Mouse (Mus musculus): ENCODE results near the gene Gm43518. TPM values are rescaled to one million over a fixed set of nuclear protein-coding genes. Genes with fewer than 3 reads are reported as not detected.
A peak's percentile ranks its signal among the peaks of the same experiment; 100 is the strongest.

The Gm43518 gene
- polyA plus RNA-seq, 1 experiment from 2014 or later: 0.95 TPM

DNA sequence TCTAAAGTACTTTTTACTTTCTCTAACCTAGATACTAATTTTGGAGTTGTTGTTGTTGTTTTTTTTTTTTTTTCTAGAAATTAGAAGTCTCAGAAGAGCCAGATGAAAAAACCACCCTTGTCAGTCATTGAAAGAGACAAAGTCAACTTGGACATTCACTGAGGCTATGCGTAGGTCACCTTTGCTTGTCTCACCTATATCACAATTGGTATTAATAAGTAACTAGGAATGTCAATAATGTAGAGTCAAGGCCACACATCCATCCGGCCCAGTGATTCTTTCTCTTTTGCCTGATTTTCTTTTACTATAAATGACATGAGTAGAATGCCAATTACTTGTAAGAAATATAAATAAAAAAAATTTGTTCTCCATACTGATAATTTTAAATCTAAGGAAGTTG is 39.5 kb downstream of the Gm43518 start:
- ATAC-seq (ENCODE audit: insufficient read depth) (no peak), DNase-seq (no peak)
- 71% methylated on average over 2 of the region's 2 CpGs for WGBS
- Histone ChIP-seq H3K4me2 (no peak overlapping the region), H3K36me3 (ENCODE audit: insufficient read depth) (no peaks in the 10 kb centered on the region), H3K27ac (ENCODE audit: low read depth) (no peak overlapping the region), H3K27me3 (ENCODE audit: insufficient read depth, low read length) (no peaks in the 10 kb centered on the region), H3K4me1 (ENCODE audit: insufficient read depth) (no peaks in the 10 kb centered on the region), H3K4me3 (ENCODE audit: low read depth, low read length) (no peak overlapping the region), H3K9ac (no peak overlapping the region), H3K9me3 (ENCODE audit: low read depth, low read length) (no peaks in the 10 kb centered on the region)
- no peak for TF ChIP-seq CTCF (IDR thresholded peaks at IDR 0.05; ENCODE audit: low read depth)

GRCm38 (mm10) chr5:123968468-123968867 is 41.2 kb downstream of the Gm43518 start:
- Histone ChIP-seq H3K4me2 (no peak overlapping the region), H3K4me3 (ENCODE audit: low read depth, low read length) (no peak overlapping the region), H3K9ac (no peak overlapping the region), H3K27me3 (ENCODE audit: insufficient read depth, low read length) (peaks cover 11% of the 10 kb centered on the region), H3K9me3 (ENCODE audit: low read depth, low read length) (no peaks in the 10 kb centered on the region), H3K27ac (ENCODE audit: low read depth) (no peak overlapping the region), H3K4me1 (ENCODE audit: insufficient read depth) (no peaks in the 10 kb centered on the region), H3K36me3 (ENCODE audit: insufficient read depth) (no peaks in the 10 kb centered on the region)
- DNase-seq (no peak), ATAC-seq (ENCODE audit: insufficient read depth) (no peak)
- TF ChIP-seq CTCF (IDR thresholded peaks at IDR 0.05; ENCODE audit: low read depth): no peak
- 47% methylated on average over 5 of the region's 5 CpGs for WGBS

GRCm38 (mm10) chr5:123969216-123969615 is 42.0 kb downstream of the Gm43518 start:
- DNase-seq: no peak
- no peak overlapping the region for H3K4me2 ChIP-seq
- H3K4me3 ChIP-seq (ENCODE audit: low read depth, low read length): no peak overlapping the region
- H3K36me3 ChIP-seq (ENCODE audit: insufficient read depth): no peaks in the 10 kb centered on the region
- no peaks in the 10 kb centered on the region for H3K9me3 ChIP-seq (ENCODE audit: low read depth, low read length)
- H3K27me3 ChIP-seq (ENCODE audit: insufficient read depth, low read length): peaks cover 12% of the 10 kb centered on the region
- ATAC-seq (ENCODE audit: insufficient read depth): no peak
- WGBS: 77% methylated on average over 8 of the region's 8 CpGs
- no peaks in the 10 kb centered on the region for H3K4me1 ChIP-seq (ENCODE audit: insufficient read depth)
- H3K27ac ChIP-seq (ENCODE audit: low read depth): no peak overlapping the region
- H3K9ac ChIP-seq: no peak overlapping the region
- TF ChIP-seq CTCF (IDR thresholded peaks at IDR 0.05; ENCODE audit: low read depth): no peak

- no peak for ATAC-seq (ENCODE audit: insufficient read depth)
- Histone ChIP-seq H3K36me3 (ENCODE audit: insufficient read depth) (no peaks in the 10 kb centered on the region), H3K9me3 (ENCODE audit: low read depth, low read length) (no peaks in the 10 kb centered on the region), H3K4me2 (no peak overlapping the region), H3K4me1 (ENCODE audit: insufficient read depth) (no peaks in the 10 kb centered on the region; the same call in 1 of the 2 replicates), H3K27ac (ENCODE audit: low read depth) (no peak overlapping the region), H3K4me3 (ENCODE audit: low read depth, low read length) (no peak overlapping the region), H3K27me3 (ENCODE audit: insufficient read depth, low read length) (peaks cover 20% of the 10 kb centered on the region), H3K9ac (no peak overlapping the region)
- TF ChIP-seq CTCF (IDR thresholded peaks at IDR 0.05; ENCODE audit: low read depth): no peak
- no peak for DNase-seq
- WGBS: 81% methylated on average over 4 of the region's 4 CpGs
Observed at GRCm38 (mm10) chr5:123970576-123970975, 43.4 kb downstream of the Gm43518 start.

- DNase-seq (no peak), ATAC-seq (ENCODE audit: insufficient read depth) (no peak)
- no peaks in the 10 kb centered on the region for H3K9me3 ChIP-seq (ENCODE audit: low read depth, low read length)
- no peak overlapping the region for H3K4me2 ChIP-seq
- H3K36me3 ChIP-seq (ENCODE audit: insufficient read depth): no peaks in the 10 kb centered on the region
- H3K4me1 ChIP-seq (ENCODE audit: insufficient read depth): no peaks in the 10 kb centered on the region; the same call in 1 of the 2 replicates
- 72% methylated on average over 6 of the region's 6 CpGs for WGBS
- no peak overlapping the region for H3K4me3 ChIP-seq (ENCODE audit: low read depth, low read length)
- no peak for TF ChIP-seq CTCF (IDR thresholded peaks at IDR 0.05; ENCODE audit: low read depth)
- peaks cover 23% of the 10 kb centered on the region for H3K27me3 ChIP-seq (ENCODE audit: insufficient read depth, low read length)
- no peak overlapping the region for H3K9ac ChIP-seq
- H3K27ac ChIP-seq (ENCODE audit: low read depth): no peak overlapping the region
Observed at GRCm38 (mm10) chr5:123972453-123972852, 45.2 kb downstream of the Gm43518 start.

- peak within 1 kb of the TSS; percentile 71 for H3K4me3 ChIP-seq (ENCODE audit: low read depth, low read length)
- H3K4me1 ChIP-seq (ENCODE audit: insufficient read depth): no peaks in the 10 kb centered on the region; the same call in 1 of the 2 replicates
- H3K4me2 ChIP-seq: peak within 1 kb of the TSS; percentile 94
- no peaks in the 10 kb centered on the region for H3K36me3 ChIP-seq (ENCODE audit: insufficient read depth)
- no peaks in the 10 kb centered on the region for H3K9me3 ChIP-seq (ENCODE audit: low read depth, low read length)
- peak; percentile 77 for ATAC-seq (ENCODE audit: insufficient read depth)
- peaks cover 23% of the 10 kb centered on the region for H3K27me3 ChIP-seq (ENCODE audit: insufficient read depth, low read length)
- H3K9ac ChIP-seq: peak within 1 kb of the TSS; percentile 67
- peak; percentile 67 for DNase-seq
- no peak within 1 kb of the TSS for H3K27ac ChIP-seq (ENCODE audit: low read depth)
- TF ChIP-seq CTCF (IDR thresholded peaks at IDR 0.05; ENCODE audit: low read depth): no peak
- under 1% methylated on average over 88 of the region's 106 CpGs for WGBS
Observed at GRCm38 (mm10) chr5:123973299-123974178, 46.3 kb downstream of the Gm43518 start, which contains the start of gene Hip1r. TSS of gene Hip1r (plus strand) at chr5:123973628.

DNA sequence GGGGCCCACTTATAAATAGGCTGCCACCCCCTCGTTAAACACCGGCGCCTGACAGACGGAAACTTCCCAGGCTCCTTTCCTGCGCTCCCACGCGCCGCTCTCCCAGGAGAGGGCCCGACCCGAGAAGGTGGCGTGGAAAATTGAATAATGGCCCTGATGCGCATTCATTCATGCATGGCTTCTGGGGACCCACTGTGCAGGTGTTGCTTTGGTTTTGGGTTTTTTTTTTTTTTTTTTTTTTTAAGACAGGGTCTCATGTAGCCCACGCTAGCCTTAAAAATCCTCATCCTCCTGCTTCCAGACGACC is 46.9 kb downstream of the Gm43518 start:
- Histone ChIP-seq H3K27ac (ENCODE audit: low read depth) (no peak overlapping the region), H3K27me3 (ENCODE audit: insufficient read depth, low read length) (peaks cover 23% of the 10 kb centered on the region), H3K36me3 (ENCODE audit: insufficient read depth) (no peaks in the 10 kb centered on the region), H3K9ac (peak overlapping the region; percentile 67), H3K4me3 (ENCODE audit: low read depth, low read length) (peak overlapping the region; percentile 71), H3K4me1 (ENCODE audit: insufficient read depth) (no peaks in the 10 kb centered on the region; the same call in 1 of the 2 replicates), H3K9me3 (ENCODE audit: low read depth, low read length) (no peaks in the 10 kb centered on the region), H3K4me2 (peak overlapping the region; percentile 94)
- no peak for DNase-seq
- TF ChIP-seq CTCF (IDR thresholded peaks at IDR 0.05; ENCODE audit: low read depth): no peak
- whole genome bisulfite sequencing: under 1% methylated on average over 14 of the region's 14 CpGs
- ATAC-seq (ENCODE audit: insufficient read depth): no peak; the same call in 1 of the 2 replicates

All from lung, embryonic 14.5 days (tissue).